9 mouse cellular contexts compared by ENCODE assay signal in the genomic region with DNA sequence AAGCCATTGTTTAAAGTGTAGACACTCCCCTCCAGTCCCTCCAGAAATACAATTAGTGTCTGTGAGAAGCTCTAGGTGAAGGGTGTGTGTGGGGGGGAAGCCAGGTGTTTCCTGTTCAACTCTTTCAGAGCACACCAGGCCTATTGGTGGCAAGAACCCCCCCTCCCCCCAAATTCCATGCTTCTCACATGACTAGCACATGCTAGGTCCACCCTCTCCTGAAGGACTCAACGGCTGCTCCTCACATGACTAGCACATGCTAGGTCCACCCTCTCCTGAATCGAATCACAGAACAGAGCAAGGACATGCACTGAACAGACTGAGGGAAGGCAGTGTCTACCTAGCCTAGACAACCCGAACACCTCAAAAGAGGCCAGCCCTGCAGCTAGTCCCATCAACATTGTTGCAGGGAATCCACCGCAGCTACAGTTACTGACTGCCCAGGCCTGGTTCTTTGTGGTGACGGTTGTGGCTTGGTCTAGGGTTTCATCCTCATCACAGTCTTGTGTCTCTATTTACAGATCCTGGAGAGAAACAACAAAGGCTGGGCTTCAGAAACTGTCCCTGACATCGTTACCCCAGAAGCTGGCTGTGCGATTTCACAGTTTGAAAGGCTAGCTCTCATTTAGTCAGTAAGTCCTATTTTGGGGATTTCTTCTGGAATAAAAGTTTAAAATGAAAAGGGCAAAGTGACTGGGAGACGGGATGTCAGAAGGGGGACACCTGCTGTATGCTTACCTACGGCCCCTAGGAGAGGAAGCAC. TPM values are rescaled to one million over a fixed set of nuclear protein-coding genes. Genes with fewer than 3 reads are reported as not detected.
DNase-seq lines count a peak whose midpoint lies in the region; ATAC-seq and TF ChIP-seq lines count a peak whose summit lies in the region.
"Had no signal": no experiment of that assay in that cellular context is flagged by ENCODE, and none has a peak within 500 bp of the region (broad histone marks: within the 10 kb centered on the region; RNA-seq: fewer than 3 reads in every experiment).

No protein-coding gene starts in this region.

- intact Hi-C loops in left cerebral cortex, postnatal 4 days (cut with DNase I) = no loop called here

- H3K9me3 ChIP-seq in E14TG2a.4 (ENCODE audit: low read length) = no peaks in the 10 kb centered on the region
- no peaks in the 10 kb centered on the region for H3K9me3 ChIP-seq in heart, embryonic 13.5 days
- H3K9me3 ChIP-seq in liver, embryonic 16.5 days (replicated peaks; ENCODE audit: control insufficient read depth, low read length) = no peaks in the 10 kb centered on the region

- peak overlapping the region; percentile 88 for H3K4me2 ChIP-seq in heart, embryonic 13.5 days
- H3K4me2 ChIP-seq in liver, embryonic 16.5 days (ENCODE audit: low read depth, low read length) = peak overlapping the region; percentile 77; the same call in 1 of the 2 replicates

- no peak for TF ChIP-seq CTCF in E14TG2a.4 (conservative IDR thresholded peaks at IDR 0.05; ENCODE audit: low read length)

- no peak for ATAC-seq in heart, embryonic 13.5 days (ENCODE audit: extremely low read depth, insufficient number of reproducible peaks, low FRiP score, low TSS enrichment)
- no peak for ATAC-seq in liver, embryonic 16.5 days (ENCODE audit: low read depth)

- 84% methylated on average over 9 of the region's 9 CpGs for WGBS in heart, embryonic 13.5 days
- 75% methylated on average over 9 of the region's 9 CpGs for WGBS in liver, embryonic 16.5 days (ENCODE audit: insufficient replicate concordance)

- DNase-seq in 416B (ENCODE audit: low read depth) = peak; percentile 73
- peak; percentile 72 to 85 for DNase-seq in thymus, postnatal 36 days
- no peak for DNase-seq in cerebellum, postnatal 10 days
- no peak for DNase-seq in left cerebral cortex, postnatal 4 days
- DNase-seq in kidney, postnatal 14 days = no peak

- H3K4me1 ChIP-seq in E14TG2a.4 (replicated peaks; ENCODE audit: low read depth, low read length) = peaks cover 42% of the 10 kb centered on the region
- peaks cover 35% of the 10 kb centered on the region for H3K4me1 ChIP-seq in heart, embryonic 13.5 days
- H3K4me1 ChIP-seq in liver, embryonic 16.5 days (ENCODE audit: control insufficient read depth, low read depth, low read length) = peaks cover 19% of the 10 kb centered on the region

- peak overlapping the region; percentile 98 for H3K4me3 ChIP-seq in E14TG2a.4 (replicated peaks; ENCODE audit: low read length)
- H3K4me3 ChIP-seq in heart, embryonic 13.5 days = peak overlapping the region; percentile 97
- H3K4me3 ChIP-seq in liver, embryonic 16.5 days (ENCODE audit: low read depth, low read length) = no peak overlapping the region; the same call in 1 of the 2 replicates

- no peaks in the 10 kb centered on the region for H3K27me3 ChIP-seq in E14TG2a.4 (ENCODE audit: insufficient read depth, low read length)
- peaks cover 15% of the 10 kb centered on the region for H3K27me3 ChIP-seq in heart, embryonic 13.5 days (replicated peaks)
- H3K27me3 ChIP-seq in liver, embryonic 16.5 days (ENCODE audit: control insufficient read depth, insufficient read depth, low read depth, low read length) = peaks cover 6% of the 10 kb centered on the region

- peak overlapping the region; percentile 79 for H3K9ac ChIP-seq in heart, embryonic 13.5 days
- no peak overlapping the region for H3K9ac ChIP-seq in liver, embryonic 16.5 days (ENCODE audit: low read depth, low read length)

- peak overlapping the region; percentile 60; the same call in 1 of the 2 replicates for H3K27ac ChIP-seq in heart, embryonic 13.5 days (replicated peaks)
- H3K27ac ChIP-seq in liver, embryonic 16.5 days (ENCODE audit: low read length) = no peak overlapping the region

- H3K36me3 ChIP-seq in E14TG2a.4 (ENCODE audit: insufficient read depth, low read length) = peaks cover 7% of the 10 kb centered on the region; the same call in 1 of the 2 replicates
- no peaks in the 10 kb centered on the region for H3K36me3 ChIP-seq in heart, embryonic 13.5 days
- no peaks in the 10 kb centered on the region for H3K36me3 ChIP-seq in liver, embryonic 16.5 days (ENCODE audit: control insufficient read depth, insufficient read depth)

RNA-seq across cellular contexts. Expression of gene Cnot8, which starts 1.2 kb away (rescaled TPM):
- polyA plus RNA-seq in heart, embryonic 13.5 days (2015; fragmentation: Nextera tagmentation; extraction: Ambion mirVana) = 64.9 and 71.1 TPM in 2 replicates
- polyA plus RNA-seq in liver, embryonic 16.5 days (2015; fragmentation: Nextera tagmentation; extraction: Ambion mirVana) = 30.1 and 30.2 TPM in 2 replicates
- total RNA-seq in left cerebral cortex, postnatal 4 days (2021) = 10 to 100 TPM; 58.3 to 62.8 TPM

RNA-seq across cellular contexts. Expression of gene Gm12248, which starts 9.8 kb away (rescaled TPM):
- not detected in 2 replicates for polyA plus RNA-seq in heart, embryonic 13.5 days (2015; fragmentation: Nextera tagmentation; extraction: Ambion mirVana)
- polyA plus RNA-seq in liver, embryonic 16.5 days (2015; fragmentation: Nextera tagmentation; extraction: Ambion mirVana) = not detected in 2 replicates
- not detected for total RNA-seq in left cerebral cortex, postnatal 4 days (2021)
- total RNA-seq: heart, postnatal 10 days had no signal

Comparison
In these comparisons a context has a peak if more than half of its experiments do, and no peak if none do; other contexts are left out.
1. DNase-seq: peak in 416B (single experiment) and thymus, postnatal 36 days (2 of 2); none in cerebellum, postnatal 10 days (0 of 2), left cerebral cortex, postnatal 4 days (single experiment) and kidney, postnatal 14 days (single experiment).